Mouse (Mus musculus): ENCODE measurements around the gene Cachd1. TPM values are rescaled to one million over a fixed set of nuclear protein-coding genes. Genes with fewer than 3 reads are reported as not detected.

Cachd1 gene
- polyA plus RNA-seq, 1 experiment from 2014 or later = 50.8 TPM

- 88% methylated on average over 3 of the region's 3 CpGs for WGBS
- peaks cover 69% of the 10 kb centered on the region for H3K36me3 ChIP-seq
- no peak for ATAC-seq (ENCODE audit: low FRiP score, low read depth)
- H3K4me2 ChIP-seq (replicated peaks) = no peak overlapping the region
- no peaks in the 10 kb centered on the region for H3K27me3 ChIP-seq
- H3K9ac ChIP-seq (replicated peaks) = no peak overlapping the region
- no peak overlapping the region for H3K4me3 ChIP-seq
- H3K9me3 ChIP-seq = no peaks in the 10 kb centered on the region
- peaks cover 8% of the 10 kb centered on the region; the same call in 1 of the 2 replicates for H3K4me1 ChIP-seq
- H3K27ac ChIP-seq (replicated peaks) = no peak overlapping the region
Observed at GRCm38 (mm10) chr4:101000622-101001021, 224.1 kb downstream of the Cachd1 start.

GRCm38 (mm10) chr4:101001073-101001472, 224.6 kb downstream of the Cachd1 start:
- WGBS = 90% methylated on average over 6 of the region's 6 CpGs
- Histone ChIP-seq H3K36me3 (peaks cover 73% of the 10 kb centered on the region), H3K9me3 (no peaks in the 10 kb centered on the region), H3K9ac (replicated peaks) (no peak overlapping the region), H3K4me2 (replicated peaks) (no peak overlapping the region), H3K27ac (replicated peaks) (no peak overlapping the region), H3K27me3 (no peaks in the 10 kb centered on the region), H3K4me3 (no peak overlapping the region), H3K4me1 (peaks cover 6% of the 10 kb centered on the region; the same call in 1 of the 2 replicates)
- ATAC-seq (ENCODE audit: low FRiP score, low read depth) = no peak

GRCm38 (mm10) chr4:101002961-101003360, 226.5 kb downstream of the Cachd1 start:
- no peak for ATAC-seq (ENCODE audit: low FRiP score, low read depth)
- Histone ChIP-seq H3K4me3 (no peak overlapping the region), H3K27ac (replicated peaks) (no peak overlapping the region), H3K36me3 (peaks cover 70% of the 10 kb centered on the region), H3K4me1 (peaks cover 6% of the 10 kb centered on the region; the same call in 1 of the 2 replicates), H3K4me2 (replicated peaks) (no peak overlapping the region), H3K9me3 (no peaks in the 10 kb centered on the region), H3K9ac (replicated peaks) (no peak overlapping the region), H3K27me3 (no peaks in the 10 kb centered on the region)
- 94% methylated on average over 16 of the region's 16 CpGs for WGBS

GRCm38 (mm10) chr4:101008362-101008769, 231.9 kb downstream of the Cachd1 start:
- Histone ChIP-seq H3K27ac (replicated peaks) (peak overlapping the region; percentile 47), H3K36me3 (peaks cover 32% of the 10 kb centered on the region), H3K27me3 (no peaks in the 10 kb centered on the region), H3K9me3 (peaks cover 4% of the 10 kb centered on the region; the same call in 1 of the 2 replicates), H3K4me1 (peaks cover 13% of the 10 kb centered on the region), H3K9ac (replicated peaks) (no peak overlapping the region), H3K4me2 (replicated peaks) (no peak overlapping the region), H3K4me3 (no peak overlapping the region)
- 16% methylated on average over 5 of the region's 5 CpGs for WGBS
- ATAC-seq (ENCODE audit: low FRiP score, low read depth) = peak; percentile 83

- no peak overlapping the region for H3K4me3 ChIP-seq
- no peak overlapping the region for H3K4me2 ChIP-seq (replicated peaks)
- peaks cover 13% of the 10 kb centered on the region for H3K4me1 ChIP-seq
- peaks cover 4% of the 10 kb centered on the region; the same call in 1 of the 2 replicates for H3K9me3 ChIP-seq
- WGBS = 69% methylated on average over 4 of the region's 4 CpGs
- H3K27me3 ChIP-seq = no peaks in the 10 kb centered on the region
- no peak overlapping the region for H3K9ac ChIP-seq (replicated peaks)
- ATAC-seq (ENCODE audit: low FRiP score, low read depth) = no peak
- no peak overlapping the region for H3K27ac ChIP-seq (replicated peaks)
- H3K36me3 ChIP-seq = peaks cover 25% of the 10 kb centered on the region; the same call in 1 of the 2 replicates
Observed at GRCm38 (mm10) chr4:101009092-101009491, 232.6 kb downstream of the Cachd1 start.

GRCm38 (mm10) chr4:101017806-101018205, 241.3 kb downstream of the Cachd1 start:
- H3K36me3 ChIP-seq = peaks cover 1% of the 10 kb centered on the region; the same call in 1 of the 2 replicates
- H3K9me3 ChIP-seq = peaks cover 7% of the 10 kb centered on the region
- no peaks in the 10 kb centered on the region for H3K4me1 ChIP-seq
- 86% methylated on average over 4 of the region's 4 CpGs for WGBS
- no peak for ATAC-seq (ENCODE audit: low FRiP score, low read depth)
- H3K4me3 ChIP-seq = no peak overlapping the region
- H3K4me2 ChIP-seq (replicated peaks) = no peak overlapping the region
- H3K27me3 ChIP-seq = no peaks in the 10 kb centered on the region; the same call in 1 of the 2 replicates
- H3K9ac ChIP-seq (replicated peaks) = no peak overlapping the region
- no peak overlapping the region for H3K27ac ChIP-seq (replicated peaks)

- H3K9ac ChIP-seq (replicated peaks) = no peak within 1 kb of the TSS
- 87% methylated on average over 4 of the region's 4 CpGs for WGBS
- H3K27me3 ChIP-seq = no peaks in the 10 kb centered on the region; the same call in 1 of the 2 replicates
- H3K4me2 ChIP-seq (replicated peaks) = no peak within 1 kb of the TSS
- H3K36me3 ChIP-seq = peaks cover 8% of the 10 kb centered on the region; the same call in 1 of the 2 replicates
- peaks cover 12% of the 10 kb centered on the region for H3K9me3 ChIP-seq
- H3K27ac ChIP-seq (replicated peaks) = no peak within 1 kb of the TSS
- no peaks in the 10 kb centered on the region for H3K4me1 ChIP-seq
- no peak within 1 kb of the TSS for H3K4me3 ChIP-seq
- no peak for ATAC-seq (ENCODE audit: low FRiP score, low read depth)
Observed at GRCm38 (mm10) chr4:101020596-101020995, 244.1 kb downstream of the Cachd1 start, which contains the start of gene Gm10577. Gene Gm10577 (minus strand): TSS chr4:101020696.

- WGBS = 69% methylated on average over 5 of the region's 5 CpGs
- Histone ChIP-seq H3K9me3 (peaks cover 11% of the 10 kb centered on the region), H3K4me2 (replicated peaks) (no peak overlapping the region), H3K27me3 (no peaks in the 10 kb centered on the region), H3K27ac (replicated peaks) (peak overlapping the region; percentile 8; the same call in 1 of the 2 replicates), H3K36me3 (peaks cover 8% of the 10 kb centered on the region; the same call in 1 of the 2 replicates), H3K4me1 (no peaks in the 10 kb centered on the region), H3K9ac (replicated peaks) (no peak overlapping the region), H3K4me3 (no peak overlapping the region)
- ATAC-seq (ENCODE audit: low FRiP score, low read depth) = no peak
Observed at GRCm38 (mm10) chr4:101026566-101026965, 250.1 kb downstream of the Cachd1 start.

- no peak overlapping the region for H3K4me3 ChIP-seq
- peak overlapping the region; percentile 8; the same call in 1 of the 2 replicates for H3K27ac ChIP-seq (replicated peaks)
- H3K36me3 ChIP-seq = peaks cover 8% of the 10 kb centered on the region; the same call in 1 of the 2 replicates
- no peak overlapping the region for H3K9ac ChIP-seq (replicated peaks)
- no peaks in the 10 kb centered on the region for H3K4me1 ChIP-seq
- H3K27me3 ChIP-seq = no peaks in the 10 kb centered on the region
- WGBS = 75% methylated on average over 2 of the region's 2 CpGs
- H3K9me3 ChIP-seq = peaks cover 11% of the 10 kb centered on the region
- H3K4me2 ChIP-seq (replicated peaks) = no peak overlapping the region
- ATAC-seq (ENCODE audit: low FRiP score, low read depth) = no peak
Observed at GRCm38 (mm10) chr4:101026995-101027394, 250.5 kb downstream of the Cachd1 start.

GRCm38 (mm10) chr4:101027852-101028411, 251.5 kb downstream of the Cachd1 start:
- H3K4me1 ChIP-seq = no peaks in the 10 kb centered on the region
- peaks cover 6% of the 10 kb centered on the region for H3K9me3 ChIP-seq
- H3K27me3 ChIP-seq = no peaks in the 10 kb centered on the region
- 93% methylated on average over 9 of the region's 9 CpGs for WGBS
- H3K27ac ChIP-seq (replicated peaks) = no peak overlapping the region
- peaks cover 6% of the 10 kb centered on the region; the same call in 1 of the 2 replicates for H3K36me3 ChIP-seq
- no peak overlapping the region for H3K9ac ChIP-seq (replicated peaks)
- ATAC-seq (ENCODE audit: low FRiP score, low read depth) = no peak
- no peak overlapping the region for H3K4me3 ChIP-seq
- H3K4me2 ChIP-seq (replicated peaks) = no peak overlapping the region

GRCm38 (mm10) chr4:101033047-101033446, 256.6 kb downstream of the Cachd1 start:
- Histone ChIP-seq H3K27ac (replicated peaks) (no peak overlapping the region), H3K9me3 (no peaks in the 10 kb centered on the region), H3K4me3 (no peak overlapping the region), H3K4me1 (no peaks in the 10 kb centered on the region), H3K9ac (replicated peaks) (no peak overlapping the region), H3K36me3 (no peaks in the 10 kb centered on the region), H3K4me2 (replicated peaks) (no peak overlapping the region), H3K27me3 (no peaks in the 10 kb centered on the region)
- WGBS = 82% methylated on average over 3 of the region's 3 CpGs
- ATAC-seq (ENCODE audit: low FRiP score, low read depth) = no peak

- no peak overlapping the region for H3K4me3 ChIP-seq
Observed at GRCm38 (mm10) chr4:101035131-101035530, 258.7 kb downstream of the Cachd1 start.

More at GRCm38 (mm10) chr4:101035131-101035530, 258.7 kb downstream of the Cachd1 start:
- Histone ChIP-seq H3K27ac (replicated peaks) (no peak overlapping the region), H3K4me2 (replicated peaks) (no peak overlapping the region), H3K9me3 (no peaks in the 10 kb centered on the region), H3K27me3 (no peaks in the 10 kb centered on the region), H3K4me1 (no peaks in the 10 kb centered on the region), H3K36me3 (no peaks in the 10 kb centered on the region), H3K9ac (replicated peaks) (no peak overlapping the region)
- WGBS = 89% methylated on average over 5 of the region's 5 CpGs
- no peak for ATAC-seq (ENCODE audit: low FRiP score, low read depth)
